Comparison of ENCODE assay signal across 11 mouse cellular contexts in genomic region chr11:75596726-75597255, GRCm38 (mm10). TPM values are rescaled to one million over a fixed set of nuclear protein-coding genes. Genes with fewer than 3 reads are reported as not detected.
DNase-seq lines count a peak whose midpoint lies in the region; ATAC-seq and TF ChIP-seq lines count a peak whose summit lies in the region.
"Had no signal": no experiment of that assay in that cellular context is flagged by ENCODE, and none has a peak within 500 bp of the region (broad histone marks: within the 10 kb centered on the region; RNA-seq: fewer than 3 reads in every experiment).

No protein-coding gene starts in this region.

- H3K4me3 ChIP-seq in lung, postnatal 0 days (ENCODE audit: low read depth, low read length) = no peak overlapping the region

- no peak for TF ChIP-seq EP300 in lung, postnatal 0 days (IDR thresholded peaks at IDR 0.05)

- H3K9ac ChIP-seq in lung, postnatal 0 days (replicated peaks; ENCODE audit: low read depth) = no peak overlapping the region

- H3K4me1 ChIP-seq in lung, postnatal 0 days (ENCODE audit: insufficient read depth, low read depth, low read length) = 0 out of 2 replicates have a peak, but pooled peaks cover 3% of the 10 kb centered on the region

- DNase-seq in cerebellum, adult 11-12 months = peak; percentile 44
- no peak for DNase-seq in cerebellum, adult 9-11 months
- DNase-seq in lung, postnatal 0 days (ENCODE audit: low spot score) = no peak
- DNase-seq in lung, postnatal 25 days (ENCODE audit: low spot score) = no peak
- peak; percentile 51 for DNase-seq in heart, adult 8-10 months (ENCODE audit: low spot score)
- DNase-seq in ovary, postnatal 14 days (ENCODE audit: low spot score) = peak; percentile 33
- DNase-seq in right cerebral cortex, adult 2 months (ENCODE audit: low spot score in 2 of 2) = no peak
- no peak for DNase-seq in spleen, postnatal 10 days (ENCODE audit: low spot score in 2 of 2)
- DNase-seq: liver; retina, postnatal 1 day had no signal

- H3K27ac ChIP-seq in lung, postnatal 0 days (ENCODE audit: low read length) = no peak overlapping the region

- H3K27me3 ChIP-seq in lung, postnatal 0 days (replicated peaks; ENCODE audit: insufficient read depth, low read length) = no peaks in the 10 kb centered on the region

- peak; percentile 43; the same call in 1 of the 2 replicates for ATAC-seq in lung, postnatal 0 days
- ATAC-seq: midbrain, embryonic 16.5 days had no signal

- H3K9me3 ChIP-seq in lung, postnatal 0 days (ENCODE audit: low read length) = no peaks in the 10 kb centered on the region

- H3K4me2 ChIP-seq in lung, postnatal 0 days (replicated peaks; ENCODE audit: low read depth, low read length) = no peak overlapping the region

- no peak for TF ChIP-seq CTCF in lung, postnatal 0 days (IDR thresholded peaks at IDR 0.05)

- 58% methylated on average over 3 of the region's 3 CpGs for WGBS in lung, postnatal 0 days

- H3K36me3 ChIP-seq in lung, postnatal 0 days (ENCODE audit: insufficient read depth, low read length) = peaks cover 21% of the 10 kb centered on the region

RNA-seq across cellular contexts. Expression of gene Pitpna, which starts 8.9 kb away (rescaled TPM):
- polyA plus RNA-seq in lung, postnatal 0 days (2015; fragmentation: Nextera tagmentation; extraction: Ambion mirVana) = 71.1 and 74.4 TPM in 2 replicates
- 100 to 1,000 TPM in 3 of 4 experiments, 10 to 100 TPM in 1; 89.5 to 110 (median 105) TPM for total RNA-seq in heart, adult 8-10 months (2022)

RNA-seq across cellular contexts. Expression of gene Inpp5k, which starts 34.0 kb away (rescaled TPM):
- polyA plus RNA-seq in lung, postnatal 0 days (2015; fragmentation: Nextera tagmentation; extraction: Ambion mirVana) = 60.2 and 71.4 TPM in 2 replicates
- total RNA-seq in heart, adult 8-10 months (2022) = 10 to 100 TPM; 29.3 to 34.3 (median 32.3) TPM

RNA-seq across cellular contexts. Expression of gene Myo1c, which starts 53.5 kb away (rescaled TPM):
- 88.5 and 102 TPM in 2 replicates for polyA plus RNA-seq in lung, postnatal 0 days (2015; fragmentation: Nextera tagmentation; extraction: Ambion mirVana)
- 10 to 100 TPM; 84.0 to 98.9 (median 92.7) TPM for total RNA-seq in heart, adult 8-10 months (2022)

Comparison
In these comparisons a context has a peak if more than half of its experiments do, and no peak if none do; other contexts are left out.
1. DNase-seq: peak in cerebellum, adult 11-12 months (single experiment), heart, adult 8-10 months (single experiment) and ovary, postnatal 14 days (single experiment); none in cerebellum, adult 9-11 months (single experiment), lung, postnatal 0 days (single experiment), lung, postnatal 25 days (single experiment), right cerebral cortex, adult 2 months (0 of 2) and spleen, postnatal 10 days (0 of 2).